Mouse (Mus musculus) spleen, postnatal 4 days (tissue): Measurements from ENCODE around the gene Lcn8.

Source experiments
- DNase-seq, 2 experiments: peaks; one replicate each; pipeline ENCODE4 v3.0.0; 2022; ENCODE audit warnings: low spot score in 2 of 2

Gene Lcn8

DNA sequence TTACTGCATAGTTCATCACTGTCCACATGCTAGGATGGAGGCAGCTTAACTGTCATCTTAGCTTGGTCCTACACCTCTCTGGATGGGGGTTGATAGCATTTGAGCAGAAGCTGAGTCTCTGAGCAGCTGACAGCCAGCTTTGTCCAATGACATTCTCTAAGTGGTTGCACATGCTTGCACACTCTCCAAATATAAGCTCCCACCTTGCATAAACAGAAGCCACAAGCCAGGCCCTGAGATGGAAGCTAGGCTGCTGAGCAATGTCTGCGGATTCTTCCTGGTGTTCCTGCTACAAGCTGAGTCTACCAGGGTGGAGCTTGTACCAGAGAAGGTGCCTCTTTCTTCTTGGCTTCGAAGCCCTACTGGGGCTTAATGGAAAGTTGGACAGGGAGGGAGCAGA, at the start of gene Lcn8:
Lcn8 (plus strand) TSS at position 219 of the 400 bp plus-strand sequence.
- DNase-seq = no peak

GRCm38 (mm10) chr2:25607761-25608622, 44.9 kb upstream of the Lcn8 start, which contains the start of gene Rabl6:
Gene Rabl6 (minus strand): TSS chr2:25608521.
- peak; percentile 83 to 93 for DNase-seq

DNA sequence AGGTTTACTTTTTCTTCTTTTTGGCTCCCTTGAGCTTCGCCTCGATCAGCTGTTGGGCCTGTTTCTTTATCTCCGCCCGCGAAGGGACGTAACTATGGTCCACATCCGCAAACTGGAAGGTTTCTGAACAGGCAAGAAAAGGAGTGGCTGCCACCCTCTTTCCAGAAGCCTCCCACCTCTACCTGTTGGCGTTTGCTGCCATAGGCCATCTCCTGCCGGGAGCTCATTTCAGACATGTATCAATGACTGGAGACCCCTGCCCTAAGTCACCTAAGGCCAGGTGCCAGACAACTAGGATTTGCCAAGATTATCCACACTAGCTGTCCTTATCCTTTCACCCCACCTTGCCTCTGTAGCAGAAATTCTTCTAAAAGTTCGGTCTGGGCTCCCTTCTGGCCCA, 44.2 kb upstream of the Lcn8 start:
- DNase-seq = no peak

- no peak for DNase-seq
Measured at GRCm38 (mm10) chr2:25616398-25616797, 36.5 kb upstream of the Lcn8 start.

DNA sequence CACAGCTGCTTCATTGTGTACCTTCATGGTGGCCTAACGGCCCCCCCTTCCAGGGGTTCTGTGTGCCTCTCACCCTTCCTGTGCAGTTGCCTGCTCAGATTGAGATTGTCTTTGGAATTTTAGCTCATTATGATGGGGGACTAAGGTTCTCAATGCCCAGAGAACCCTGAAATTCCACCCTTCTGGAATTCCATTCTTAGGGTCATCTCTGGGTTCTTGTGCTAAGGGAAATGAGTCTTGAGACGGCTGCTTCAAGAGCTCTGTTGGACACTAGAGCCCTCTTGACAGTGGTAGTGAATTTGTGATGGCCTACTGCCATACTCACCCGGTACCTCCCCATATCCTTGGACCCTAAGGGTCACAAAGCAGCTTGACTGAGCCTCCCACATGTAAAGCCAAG, 35.3 kb upstream of the Lcn8 start, which contains the start of gene Ccdc183:
Ccdc183 (minus strand) TSS at position 101 of the 400 bp plus-strand sequence.
- DNase-seq = no peak

DNA sequence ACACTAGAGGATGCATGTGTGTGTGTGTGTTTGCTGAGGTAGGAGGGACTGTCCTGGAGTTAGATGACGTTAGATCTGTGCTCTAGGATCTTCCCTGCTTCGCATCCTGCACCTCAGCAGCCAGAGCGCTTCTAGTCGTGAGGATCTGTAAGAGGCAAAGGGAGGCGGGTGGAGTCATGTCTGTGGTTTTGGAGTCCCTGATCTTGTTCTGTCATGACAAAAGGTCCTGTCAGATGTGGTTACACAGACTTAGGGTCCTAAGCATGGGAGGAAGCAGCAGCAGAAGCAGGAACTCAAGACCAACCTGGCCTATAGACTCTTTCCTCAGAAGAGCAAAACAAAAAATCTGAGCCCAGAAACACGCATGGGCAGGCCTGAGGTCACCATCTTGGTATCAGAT, 32.5 kb upstream of the Lcn8 start:
- DNase-seq = no peak

GRCm38 (mm10) chr2:25620852-25621228, 32.1 kb upstream of the Lcn8 start:
- DNase-seq = no peak

- DNase-seq = peak; percentile 69 to 86
Measured at GRCm38 (mm10) chr2:25621229-25622200, 31.4 kb upstream of the Lcn8 start, which contains the start of gene Tmem141. Gene Tmem141 (minus strand): TSS chr2:25622005.

- DNase-seq = no peak
Measured at GRCm38 (mm10) chr2:25625986-25626385, 26.9 kb upstream of the Lcn8 start.

DNA sequence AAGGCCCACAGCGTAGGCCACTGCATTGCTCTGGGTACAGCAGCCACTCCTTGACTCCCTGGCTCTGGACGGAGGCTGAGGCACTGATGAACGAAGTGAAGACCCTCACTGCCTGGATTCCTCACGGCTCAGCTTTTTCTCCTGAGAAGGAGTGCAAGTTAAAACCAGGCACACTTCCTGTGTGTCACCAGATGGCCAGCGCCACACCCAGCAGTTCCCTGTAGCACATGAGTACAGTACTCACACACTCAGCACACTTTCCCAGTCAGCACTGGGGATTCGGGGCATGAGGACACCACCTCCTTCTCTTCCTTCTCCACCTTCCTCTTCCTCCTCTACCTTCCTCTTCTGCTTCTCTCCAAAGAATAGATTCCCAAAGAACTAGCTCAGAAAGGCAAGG, 25.1 kb upstream of the Lcn8 start, which contains the start of gene Fcna:
Fcna (minus strand) TSS at position 220 of the 400 bp plus-strand sequence.
- no peak for DNase-seq

- no peak for DNase-seq
Measured at GRCm38 (mm10) chr2:25628738-25629137, 24.2 kb upstream of the Lcn8 start.

DNA sequence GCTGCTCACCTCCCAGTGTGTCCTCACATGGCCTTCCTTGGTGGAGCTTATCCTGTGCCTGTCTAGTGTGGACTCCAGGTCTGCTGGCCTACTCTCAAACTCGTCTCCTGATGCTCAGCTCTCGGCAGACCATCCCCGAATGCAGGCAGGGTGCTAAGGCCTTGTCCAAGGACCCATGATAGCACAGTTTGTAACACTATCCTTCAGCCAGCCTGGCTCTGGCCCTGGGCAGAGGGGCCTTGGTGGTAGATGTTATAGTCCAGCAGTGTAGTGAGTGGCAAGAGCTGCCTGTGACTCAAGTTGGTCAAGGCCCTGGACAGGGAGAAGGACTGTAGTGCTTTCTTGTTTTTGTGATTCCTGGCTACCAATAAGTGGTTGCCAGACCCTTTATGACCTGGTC, 19.3 kb upstream of the Lcn8 start:
- DNase-seq = no peak

GRCm38 (mm10) chr2:25634046-25634445, 18.9 kb upstream of the Lcn8 start:
- no peak for DNase-seq

GRCm38 (mm10) chr2:25639890-25640289, 13.0 kb upstream of the Lcn8 start:
- DNase-seq = peak in 1 of 2 experiments; percentile 75

- no peak for DNase-seq
Measured at GRCm38 (mm10) chr2:25654502-25654901, 1.6 kb downstream of the Lcn8 start.

DNA sequence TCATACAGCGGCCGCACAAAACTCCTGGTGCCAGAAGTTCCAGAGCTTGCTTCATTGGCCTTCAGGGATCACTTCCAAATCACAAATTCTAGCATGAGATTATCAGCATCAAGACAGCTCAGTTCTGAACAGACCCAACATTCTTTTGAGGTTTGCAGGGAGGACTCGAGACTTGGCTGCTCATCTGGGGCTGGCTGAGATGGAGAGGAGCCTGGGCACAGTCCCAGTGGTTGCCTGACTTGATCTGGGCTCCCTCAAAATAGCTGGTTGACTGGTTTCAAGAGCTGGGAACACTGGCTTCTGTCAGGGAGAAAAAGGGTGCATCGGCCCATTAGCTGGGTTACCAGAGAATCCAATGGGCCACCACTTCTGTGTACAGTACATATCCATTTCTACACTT, 3.8 kb downstream of the Lcn8 start:
- DNase-seq = no peak

DNA sequence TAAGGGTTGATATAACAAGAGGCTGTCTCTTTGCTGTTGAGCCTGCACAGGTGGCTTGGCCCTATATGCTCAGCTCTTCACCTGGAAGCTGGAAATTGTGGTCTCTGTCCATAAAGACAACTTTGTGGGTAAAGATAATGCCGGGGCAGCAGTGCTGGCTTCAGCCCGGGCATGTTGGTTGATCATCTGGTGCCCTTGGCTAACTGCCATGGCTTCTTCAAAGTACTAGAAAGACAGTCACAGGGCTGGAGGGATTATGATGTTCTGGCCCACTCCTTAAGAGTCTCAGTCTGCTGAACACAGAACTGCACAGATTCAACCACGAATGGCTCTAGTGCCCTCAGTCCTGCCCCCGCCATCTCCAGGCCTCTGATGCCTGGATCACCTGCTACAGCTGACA, 4.3 kb downstream of the Lcn8 start:
- DNase-seq = no peak

DNA sequence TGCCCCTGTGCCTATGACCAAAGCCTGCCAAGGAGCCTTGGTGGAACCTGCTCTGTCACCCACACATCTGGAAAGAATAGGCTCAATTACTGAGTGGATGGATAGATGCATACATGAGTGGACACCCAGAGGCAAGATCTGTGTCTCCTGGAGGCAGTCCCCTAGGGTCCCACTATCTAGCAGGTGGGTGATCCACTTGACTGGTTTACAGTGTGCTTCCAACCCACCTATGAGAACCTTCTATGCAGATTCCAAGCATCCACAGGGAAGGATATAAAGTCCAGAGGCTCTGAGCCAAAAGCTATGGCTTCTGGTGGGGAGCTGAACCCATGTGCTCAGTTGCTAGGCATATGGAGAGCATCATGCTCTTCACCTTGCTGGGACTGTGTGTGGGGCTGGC, 4.7 kb downstream of the Lcn8 start, which contains the start of gene Lcn5:
Lcn5 (plus strand) TSS at position 301 of the 400 bp plus-strand sequence.
- no peak for DNase-seq

DNA sequence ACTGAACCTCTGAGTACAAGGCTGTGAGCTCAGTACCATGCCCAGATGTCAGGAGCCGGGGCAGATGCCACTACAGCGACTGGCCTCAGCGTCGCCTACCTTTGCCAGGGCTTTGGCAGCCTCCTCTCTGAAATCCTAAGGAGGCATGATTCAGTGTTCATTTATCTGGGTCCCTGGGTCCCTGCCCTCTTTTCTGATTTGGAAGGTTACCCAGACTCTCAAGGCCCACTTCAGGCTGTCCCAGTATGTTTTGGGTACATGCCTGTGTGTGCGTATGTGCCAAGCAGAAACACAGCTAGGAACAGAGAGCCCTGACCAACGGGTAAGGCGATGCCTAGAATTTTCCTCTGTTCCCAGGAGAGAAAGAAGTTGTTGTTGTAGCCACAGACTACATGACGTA, 7.4 kb downstream of the Lcn8 start:
- no peak for DNase-seq

DNA sequence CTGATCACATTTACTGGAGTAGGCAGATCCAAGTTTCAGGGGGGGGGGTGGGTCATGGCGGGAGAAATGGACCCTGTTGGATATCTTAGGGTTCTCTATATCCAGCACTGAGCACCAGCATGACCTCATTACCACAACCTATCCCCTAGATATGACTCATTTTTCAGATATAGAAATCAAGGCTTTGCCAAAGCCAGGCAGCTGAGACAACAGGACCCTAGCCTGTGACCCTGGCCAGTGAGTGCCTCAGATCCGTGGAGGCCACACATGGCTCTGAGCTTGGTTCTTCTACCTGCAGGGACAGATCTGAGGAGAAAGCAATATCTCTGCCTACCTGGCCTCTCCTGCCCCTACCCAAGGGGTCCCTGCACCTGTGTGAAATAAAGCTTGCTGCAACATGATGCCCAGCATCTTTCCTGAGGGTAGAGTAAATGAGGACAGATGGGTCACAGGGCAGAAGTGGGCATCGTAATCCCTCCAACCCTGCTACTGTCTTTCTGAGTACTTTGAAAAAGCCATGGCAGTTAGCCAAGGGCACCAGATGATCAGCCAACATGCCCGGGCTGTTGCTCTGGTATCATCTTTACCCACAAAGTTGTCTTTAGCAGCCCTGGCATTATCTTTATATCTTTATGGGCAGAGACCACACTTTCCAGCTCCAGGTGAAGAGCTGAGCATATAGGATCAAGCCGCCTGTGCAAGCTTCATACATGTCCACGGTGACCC, 8.5 kb downstream of the Lcn8 start:
- no peak for DNase-seq

- peak; percentile 30 to 71 for DNase-seq
Measured at GRCm38 (mm10) chr2:25663511-25663910, 10.6 kb downstream of the Lcn8 start.
